Mouse (Mus musculus) stomach, postnatal 0 days (tissue): Measurements from ENCODE around the gene Atp6v1f.

ENCODE experiments used
- CTCF ChIP-seq: IDR thresholded peaks from 2 replicates; pipeline ENCODE4 v1.5.1; 2016; ENCODE audit warnings: antibody characterized with exemption, low read depth, mild to moderate bottlenecking, moderate library complexity
- EP300 ChIP-seq: optimal IDR thresholded peaks from 2 replicates; pipeline ENCODE3; 2016; ENCODE audit warnings: antibody characterized with exemption

GRCm38 (mm10) chr6:29485951-29486350, 18.4 kb downstream of the Atp6v1f start:
- no peak for TF ChIP-seq CTCF
- TF ChIP-seq EP300: no peak
